Mouse (Mus musculus) lung, embryonic 16.5 days (tissue): ENCODE measurements around the gene Adrm1. TPM values are rescaled to one million over a fixed set of nuclear protein-coding genes. Genes with fewer than 3 reads are reported as not detected.
"Not testable (repeated sequence)": the region's sequence is repeated elsewhere in the genome, so short reads cannot be mapped to it uniquely, and the experiment has no call there.

Experiments
- ATAC-seq: fragments of 200-750 bp; cut with Nextera tagmentation; 2 replicates; pipeline ENCODE4 v1.8.0; 2017; ENCODE audit warnings: low read depth, mild to moderate bottlenecking, moderate library complexity
- H3K27ac ChIP-seq: fragments of 300-500 bp; sonication (generic); 2 replicates; pipeline ENCODE4 v1.5.1; 2014; ENCODE audit warnings: mild to moderate bottlenecking, control low read depth, low read length
- H3K27me3 ChIP-seq: fragments of 300-500 bp; sonication (generic); 2 replicates; pipeline ENCODE4 v1.6.1; 2014; ENCODE audit warnings: low read depth, low read length, mixed read lengths; ENCODE audit not compliant: control insufficient read depth, insufficient read depth
- H3K36me3 ChIP-seq: fragments of 300-500 bp; sonication (generic); 2 replicates; pipeline ENCODE4 v1.6.1; 2014; ENCODE audit warnings: low read length; ENCODE audit not compliant: control insufficient read depth, insufficient read depth
- H3K4me1 ChIP-seq: fragments of 300-500 bp; sonication (generic); replicated peaks from 2 replicates; pipeline ENCODE4 v1.6.1; 2014; ENCODE audit warnings: low read length, mixed read lengths; ENCODE audit not compliant: control insufficient read depth, insufficient read depth
- H3K4me2 ChIP-seq: fragments of 300-500 bp; sonication (generic); 2 replicates; pipeline ENCODE4 v1.6.1; 2014; ENCODE audit warnings: low read depth, low read length, control low read depth
- H3K4me3 ChIP-seq: fragments of 300-500 bp; sonication (generic); 2 replicates; pipeline ENCODE4 v1.5.1; 2014; ENCODE audit warnings: mild to moderate bottlenecking, low read length, control low read depth
- H3K9ac ChIP-seq: fragments of 300-500 bp; sonication (generic); 2 replicates; pipeline ENCODE4 v1.6.1; 2014; ENCODE audit warnings: low read length, control low read depth
- H3K9me3 ChIP-seq: fragments of 300-500 bp; sonication (generic); 2 replicates; pipeline ENCODE4 v1.6.1; 2016; ENCODE audit warnings: low read length; ENCODE audit not compliant: control insufficient read depth
- WGBS: fragments of 180-500 bp; shearing (Covaris S2); extraction: QIAGEN DNeasy Blood & Tissue Kit; methylation state at CpG from one replicate; pipeline ENCODE4 v1.1.7; 2014; 5-methylcytosine and 5-hydroxymethylcytosine counted together
- polyA plus RNA-seq: library from polyadenylated mRNA; unstranded; fragments of >200 nt; fragmentation: Nextera tagmentation; extraction: Ambion mirVana; gene quantifications from 2 replicates; pipeline ENCODE4 v1.2.1, GENCODE M21; 2015

Gene Adrm1
- polyA plus RNA-seq, 1 experiment from 2014 or later: 173 TPM

DNA sequence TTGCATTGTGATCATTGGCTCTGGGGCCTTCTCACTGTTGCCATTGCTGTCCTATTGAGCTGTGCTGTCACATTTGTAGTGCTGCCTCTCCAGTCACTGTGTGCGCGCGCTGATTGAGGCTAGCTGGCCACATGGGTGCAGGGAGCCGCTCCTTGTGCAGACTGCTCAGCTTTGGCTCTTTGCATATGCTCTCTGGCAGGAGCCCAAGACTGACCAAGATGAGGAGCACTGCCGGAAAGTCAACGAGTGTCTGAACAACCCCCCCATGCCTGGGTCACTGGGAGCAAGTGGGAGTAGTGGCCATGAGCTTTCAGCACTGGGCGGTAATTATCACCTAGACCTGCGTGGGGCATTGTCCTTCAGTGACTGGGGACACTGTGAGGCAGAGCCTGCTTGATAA, 2.4 kb downstream of the Adrm1 start:
- H3K4me3 ChIP-seq, H3K9me3 ChIP-seq, ATAC-seq, H3K27me3 ChIP-seq, H3K9ac ChIP-seq, H3K27ac ChIP-seq, H3K4me2 ChIP-seq: not testable (repeated sequence)
- H3K36me3 ChIP-seq: peaks cover 32% of the 10 kb centered on the region
- peaks cover 15% of the 10 kb centered on the region for H3K4me1 ChIP-seq
- 70% methylated on average over 8 of the region's 8 CpGs for WGBS

GRCm38 (mm10) chr2:180174121-180174520, 2.8 kb downstream of the Adrm1 start:
- Histone ChIP-seq H3K4me2 (no peak overlapping the region), H3K27me3 (no peaks in the 10 kb centered on the region), H3K27ac (no peak overlapping the region), H3K4me3 (no peak overlapping the region), H3K4me1 (peaks cover 15% of the 10 kb centered on the region), H3K36me3 (peaks cover 33% of the 10 kb centered on the region), H3K9ac (no peak overlapping the region), H3K9me3 (no peaks in the 10 kb centered on the region)
- no peak for ATAC-seq
- WGBS: 83% methylated on average over 5 of the region's 5 CpGs

DNA sequence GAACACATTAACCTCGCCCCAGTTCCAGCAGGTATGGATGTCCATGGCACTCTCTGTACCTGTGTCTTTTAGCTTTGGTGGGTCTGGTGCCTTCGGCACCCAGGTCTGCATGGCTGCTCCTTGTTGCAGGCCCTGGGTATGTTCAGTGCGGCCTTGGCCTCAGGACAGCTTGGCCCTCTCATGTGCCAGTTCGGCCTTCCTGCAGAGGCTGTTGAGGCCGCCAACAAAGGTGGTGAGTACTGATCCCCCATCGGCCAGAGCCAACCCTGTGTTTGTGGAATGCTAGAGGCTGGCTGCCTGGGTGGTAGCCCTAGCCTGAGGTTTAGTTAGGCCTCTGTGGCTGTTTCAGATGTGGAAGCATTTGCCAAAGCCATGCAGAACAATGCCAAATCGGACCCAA, 4.4 kb downstream of the Adrm1 start:
- H3K36me3 ChIP-seq: peaks cover 47% of the 10 kb centered on the region
- no peak overlapping the region for H3K27ac ChIP-seq
- H3K4me1 ChIP-seq: peaks cover 15% of the 10 kb centered on the region
- WGBS: 87% methylated on average over 7 of the region's 7 CpGs
- H3K4me2 ChIP-seq: no peak overlapping the region
- H3K4me3 ChIP-seq: no peak overlapping the region
- H3K9me3 ChIP-seq: no peaks in the 10 kb centered on the region
- no peak overlapping the region for H3K9ac ChIP-seq
- no peak for ATAC-seq
- H3K27me3 ChIP-seq: no peaks in the 10 kb centered on the region

- WGBS: 74% methylated on average over 9 of the region's 9 CpGs
- no peak for ATAC-seq
- no peaks in the 10 kb centered on the region for H3K4me1 ChIP-seq
- no peak overlapping the region for H3K9ac ChIP-seq
- no peaks in the 10 kb centered on the region for H3K27me3 ChIP-seq
- H3K4me2 ChIP-seq: no peak overlapping the region
- H3K9me3 ChIP-seq: no peaks in the 10 kb centered on the region
- peaks cover 51% of the 10 kb centered on the region for H3K36me3 ChIP-seq
- no peak overlapping the region for H3K4me3 ChIP-seq
- no peak overlapping the region for H3K27ac ChIP-seq
These were observed 10.3 kb downstream of the Adrm1 start for GRCm38 (mm10) chr2:180181542-180181941.

GRCm38 (mm10) chr2:180184011-180184751, 12.9 kb downstream of the Adrm1 start:
- H3K4me3 ChIP-seq: no peak overlapping the region
- no peak for ATAC-seq
- no peaks in the 10 kb centered on the region for H3K9me3 ChIP-seq
- no peaks in the 10 kb centered on the region for H3K27me3 ChIP-seq
- no peak overlapping the region for H3K27ac ChIP-seq
- WGBS: 80% methylated on average over 24 of the region's 24 CpGs
- no peak overlapping the region for H3K4me2 ChIP-seq
- no peaks in the 10 kb centered on the region for H3K4me1 ChIP-seq
- H3K9ac ChIP-seq: no peak overlapping the region
- H3K36me3 ChIP-seq: peaks cover 47% of the 10 kb centered on the region

DNA sequence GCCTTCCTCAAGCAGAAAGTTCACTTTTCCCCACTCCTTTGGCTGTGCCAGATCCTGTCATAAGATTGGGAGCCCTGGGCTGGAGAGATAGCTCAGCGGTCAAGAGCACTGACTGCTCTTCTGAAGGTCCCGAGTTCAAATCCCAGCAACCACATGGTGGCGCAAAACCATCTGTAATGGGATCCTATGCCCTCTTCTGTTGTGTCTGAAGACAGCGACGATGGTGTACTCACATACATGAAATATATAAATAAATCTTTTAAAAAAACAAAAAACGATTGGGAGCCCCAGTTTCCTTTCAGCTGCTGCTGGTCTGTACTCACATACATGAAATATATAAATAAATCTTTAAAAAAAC, 13.4 kb downstream of the Adrm1 start:
- ATAC-seq: no peak
- H3K4me3 ChIP-seq: no peak overlapping the region
- no peak overlapping the region for H3K27ac ChIP-seq
- 75% methylated on average over 6 of the region's 6 CpGs for WGBS
- H3K4me1 ChIP-seq: no peaks in the 10 kb centered on the region
- no peak overlapping the region for H3K9ac ChIP-seq
- H3K36me3 ChIP-seq: peaks cover 42% of the 10 kb centered on the region
- no peak overlapping the region for H3K4me2 ChIP-seq
- no peaks in the 10 kb centered on the region for H3K9me3 ChIP-seq
- no peaks in the 10 kb centered on the region for H3K27me3 ChIP-seq

- no peak overlapping the region for H3K4me3 ChIP-seq
- peaks cover 42% of the 10 kb centered on the region for H3K36me3 ChIP-seq
- no peak for ATAC-seq
- H3K9ac ChIP-seq: no peak overlapping the region
- no peaks in the 10 kb centered on the region for H3K9me3 ChIP-seq
- 93% methylated on average over 14 of the region's 14 CpGs for WGBS
- H3K4me1 ChIP-seq: no peaks in the 10 kb centered on the region
- H3K27ac ChIP-seq: no peak overlapping the region
- H3K27me3 ChIP-seq: no peaks in the 10 kb centered on the region
- H3K4me2 ChIP-seq: no peak overlapping the region
These were observed 14.4 kb downstream of the Adrm1 start for GRCm38 (mm10) chr2:180185686-180186085.

GRCm38 (mm10) chr2:180187362-180187761, 16.1 kb downstream of the Adrm1 start:
- Histone ChIP-seq H3K4me3 (no peak overlapping the region), H3K9ac (no peak overlapping the region), H3K9me3 (no peaks in the 10 kb centered on the region), H3K27me3 (no peaks in the 10 kb centered on the region), H3K36me3 (peaks cover 47% of the 10 kb centered on the region), H3K4me1 (no peaks in the 10 kb centered on the region), H3K4me2 (no peak overlapping the region), H3K27ac (no peak overlapping the region)
- ATAC-seq: no peak
- 89% methylated on average over 11 of the region's 11 CpGs for WGBS

DNA sequence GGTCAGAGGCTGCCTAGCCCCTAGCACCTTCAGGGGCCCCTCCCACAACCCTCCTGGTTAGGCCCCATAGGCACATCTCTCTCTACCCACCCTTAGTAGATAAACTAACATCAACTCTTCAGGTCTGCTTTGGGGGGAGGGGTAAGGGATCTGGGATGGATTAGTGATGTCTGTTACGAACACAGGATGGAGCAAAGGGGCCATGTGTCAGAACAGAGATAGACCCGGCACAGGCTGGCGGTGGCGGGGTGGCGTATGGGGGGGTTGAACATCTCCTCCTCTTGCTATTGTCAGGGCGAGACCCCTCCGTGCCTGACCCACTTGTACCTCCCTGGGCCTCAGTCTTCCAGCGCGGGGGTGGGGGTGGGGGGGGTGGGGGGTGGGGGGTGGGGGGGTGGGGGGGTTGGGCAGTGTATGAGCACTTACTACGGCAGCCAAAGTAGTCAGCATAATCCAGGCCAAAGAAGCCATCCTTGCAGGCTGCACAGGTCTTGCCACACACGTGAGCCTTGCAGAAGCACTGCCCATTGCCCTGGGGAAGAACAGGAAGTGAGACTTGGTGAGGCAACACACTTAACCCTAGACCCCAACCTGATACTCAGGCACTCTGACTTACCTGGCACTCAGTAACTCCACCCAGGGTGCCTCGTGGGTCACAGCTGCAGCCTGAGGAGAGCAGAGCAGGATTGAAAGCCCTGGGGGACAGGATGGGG, 25.5 kb downstream of the Adrm1 start:
- no peak overlapping the region for H3K4me3 ChIP-seq
- no peak overlapping the region for H3K9ac ChIP-seq
- no peak overlapping the region for H3K27ac ChIP-seq
- 66% methylated on average over 12 of the region's 12 CpGs for WGBS
- peaks cover 12% of the 10 kb centered on the region for H3K4me1 ChIP-seq
- no peak overlapping the region for H3K4me2 ChIP-seq
- ATAC-seq: no peak
- no peaks in the 10 kb centered on the region for H3K9me3 ChIP-seq
- peaks cover 51% of the 10 kb centered on the region for H3K36me3 ChIP-seq
- no peaks in the 10 kb centered on the region for H3K27me3 ChIP-seq
